Mouse (Mus musculus): Measurements from ENCODE around the gene Gpr85.

Gpr85 gene

DNA sequence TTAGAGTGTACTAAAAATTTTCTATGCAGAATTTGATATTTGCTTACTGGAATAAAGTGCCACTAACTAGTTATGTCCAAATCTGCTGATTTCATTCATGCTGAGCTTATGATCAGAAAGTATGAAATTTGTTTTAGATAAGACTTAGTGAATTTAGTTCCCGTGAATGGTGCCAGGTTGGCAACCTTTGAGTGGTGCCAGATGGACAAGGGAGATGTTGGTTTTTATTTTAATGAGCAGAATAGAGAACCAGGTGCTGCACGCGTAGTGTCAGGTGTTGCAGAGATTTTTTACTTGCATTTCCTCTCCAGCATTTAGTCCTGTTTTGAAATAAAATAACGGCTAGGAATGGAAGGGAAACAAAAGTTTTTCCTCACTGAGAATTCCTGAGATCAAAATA, 27.6 kb downstream of the Gpr85 start:
- DNase-seq: peak; percentile 58

DNA sequence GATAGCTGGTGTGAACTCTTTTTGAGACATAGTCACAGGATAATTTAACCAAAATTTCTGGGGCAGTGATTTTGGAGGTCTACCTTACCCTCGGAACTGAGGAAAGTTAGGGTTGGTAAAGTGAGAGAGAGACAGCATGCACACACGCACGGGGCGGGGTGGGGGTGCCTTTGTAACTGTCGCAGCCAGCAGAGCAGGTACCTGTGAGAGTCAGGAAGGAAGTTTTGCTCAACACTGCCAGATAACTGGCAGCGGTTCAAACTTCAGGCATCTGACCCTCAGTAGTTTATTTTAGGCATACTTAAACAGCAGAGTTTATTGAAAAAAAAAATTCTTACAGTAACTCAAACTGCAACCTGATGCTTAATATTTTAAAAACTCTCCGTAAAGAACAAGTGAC, 39.7 kb downstream of the Gpr85 start:
- no peak for DNase-seq

DNA sequence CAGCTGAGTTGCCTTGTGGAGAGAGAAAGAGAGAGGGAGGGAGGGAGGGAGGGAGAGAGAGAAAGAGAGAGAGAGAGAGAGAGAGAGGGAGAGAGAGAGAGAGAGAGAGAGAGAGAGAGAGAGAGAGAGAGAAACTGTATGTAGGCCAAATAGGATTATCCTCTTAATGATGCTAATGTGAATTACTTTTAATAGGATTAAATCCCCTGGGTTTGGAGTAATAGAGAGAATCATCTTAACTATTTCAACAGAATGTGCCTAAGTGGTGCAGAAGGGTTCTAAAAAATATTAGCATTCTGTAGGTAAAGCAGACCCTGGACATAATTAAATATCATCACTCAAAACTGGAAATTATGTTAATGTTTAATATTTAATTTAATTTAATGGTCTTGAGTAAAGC, 42.4 kb downstream of the Gpr85 start:
- no peak for DNase-seq
